Mouse (Mus musculus) lung, embryonic 16.5 days (tissue): Measurements from ENCODE around the gene Shc4. TPM values are rescaled to one million over a fixed set of nuclear protein-coding genes. Genes with fewer than 3 reads are reported as not detected.
A peak's percentile ranks its signal among the peaks of the same experiment; 100 is the strongest.

Experiments
- ATAC-seq: fragments of 200-750 bp; cut with Nextera tagmentation; 2 replicates; pipeline ENCODE4 v1.8.0; 2017; ENCODE audit warnings: low read depth, mild to moderate bottlenecking, moderate library complexity
- H3K27ac ChIP-seq: fragments of 300-500 bp; sonication (generic); 2 replicates; pipeline ENCODE4 v1.5.1; 2014; ENCODE audit warnings: mild to moderate bottlenecking, control low read depth, low read length
- H3K27me3 ChIP-seq: fragments of 300-500 bp; sonication (generic); 2 replicates; pipeline ENCODE4 v1.6.1; 2014; ENCODE audit warnings: low read depth, low read length, mixed read lengths; ENCODE audit not compliant: control insufficient read depth, insufficient read depth
- H3K36me3 ChIP-seq: fragments of 300-500 bp; sonication (generic); 2 replicates; pipeline ENCODE4 v1.6.1; 2014; ENCODE audit warnings: low read length; ENCODE audit not compliant: control insufficient read depth, insufficient read depth
- H3K4me1 ChIP-seq: fragments of 300-500 bp; sonication (generic); replicated peaks from 2 replicates; pipeline ENCODE4 v1.6.1; 2014; ENCODE audit warnings: low read length, mixed read lengths; ENCODE audit not compliant: control insufficient read depth, insufficient read depth
- H3K4me2 ChIP-seq: fragments of 300-500 bp; sonication (generic); 2 replicates; pipeline ENCODE4 v1.6.1; 2014; ENCODE audit warnings: low read depth, low read length, control low read depth
- H3K4me3 ChIP-seq: fragments of 300-500 bp; sonication (generic); 2 replicates; pipeline ENCODE4 v1.5.1; 2014; ENCODE audit warnings: mild to moderate bottlenecking, low read length, control low read depth
- H3K9ac ChIP-seq: fragments of 300-500 bp; sonication (generic); 2 replicates; pipeline ENCODE4 v1.6.1; 2014; ENCODE audit warnings: low read length, control low read depth
- H3K9me3 ChIP-seq: fragments of 300-500 bp; sonication (generic); 2 replicates; pipeline ENCODE4 v1.6.1; 2016; ENCODE audit warnings: low read length; ENCODE audit not compliant: control insufficient read depth
- WGBS: fragments of 180-500 bp; shearing (Covaris S2); extraction: QIAGEN DNeasy Blood & Tissue Kit; methylation state at CpG from one replicate; pipeline ENCODE4 v1.1.7; 2014; 5-methylcytosine and 5-hydroxymethylcytosine counted together
- polyA plus RNA-seq: library from polyadenylated mRNA; unstranded; fragments of >200 nt; fragmentation: Nextera tagmentation; extraction: Ambion mirVana; gene quantifications from 2 replicates; pipeline ENCODE4 v1.2.1, GENCODE M21; 2015

Gene Shc4
- polyA plus RNA-seq, 1 experiment from 2014 or later: 1.2 TPM

GRCm38 (mm10) chr2:125696219-125696618 lies 27.7 kb downstream of the Shc4 start:
- Histone ChIP-seq H3K27me3 (no peaks in the 10 kb centered on the region), H3K9me3 (no peaks in the 10 kb centered on the region), H3K27ac (peak overlapping the region; percentile 61), H3K4me2 (no peak overlapping the region), H3K4me3 (no peak overlapping the region), H3K9ac (no peak overlapping the region), H3K36me3 (no peaks in the 10 kb centered on the region), H3K4me1 (no peaks in the 10 kb centered on the region; the same call in 1 of the 2 replicates)
- peak; percentile 79; the same call in 1 of the 2 replicates for ATAC-seq
- WGBS: 53% methylated on average over 2 of the region's 2 CpGs

- no peak for ATAC-seq
- H3K4me2 ChIP-seq: no peak overlapping the region
- WGBS: 73% methylated on average over 2 of the region's 2 CpGs
Observed at GRCm38 (mm10) chr2:125694798-125695197, 29.1 kb downstream of the Shc4 start.

GRCm38 (mm10) chr2:125692010-125692409 lies 31.9 kb downstream of the Shc4 start:
- ATAC-seq: no peak
- H3K4me2 ChIP-seq: no peak overlapping the region
- no peaks in the 10 kb centered on the region; the same call in 1 of the 2 replicates for H3K4me1 ChIP-seq
- no peak overlapping the region for H3K9ac ChIP-seq
- no peaks in the 10 kb centered on the region for H3K9me3 ChIP-seq
- no peaks in the 10 kb centered on the region for H3K27me3 ChIP-seq
- WGBS: 40% methylated on average over 2 of the region's 2 CpGs
- no peak overlapping the region for H3K4me3 ChIP-seq
- H3K27ac ChIP-seq: no peak overlapping the region
- no peaks in the 10 kb centered on the region for H3K36me3 ChIP-seq

More at GRCm38 (mm10) chr2:125694798-125695197, 29.1 kb downstream of the Shc4 start:
- Histone ChIP-seq H3K4me1 (no peaks in the 10 kb centered on the region; the same call in 1 of the 2 replicates), H3K27ac (no peak overlapping the region), H3K4me3 (no peak overlapping the region), H3K9me3 (no peaks in the 10 kb centered on the region), H3K9ac (no peak overlapping the region), H3K36me3 (no peaks in the 10 kb centered on the region), H3K27me3 (no peaks in the 10 kb centered on the region)

- Histone ChIP-seq H3K4me2 (0 out of 2 replicates have a peak overlapping the region, but pooled peaks have one; percentile 7), H3K4me1 (peaks cover 10% of the 10 kb centered on the region; the same call in 1 of the 2 replicates), H3K9ac (no peak overlapping the region), H3K27ac (0 out of 2 replicates have a peak overlapping the region, but pooled peaks have one; percentile 25), H3K27me3 (no peaks in the 10 kb centered on the region), H3K9me3 (no peaks in the 10 kb centered on the region), H3K36me3 (no peaks in the 10 kb centered on the region), H3K4me3 (no peak overlapping the region)
- WGBS: 48% methylated on average over 9 of the region's 9 CpGs
- ATAC-seq: peak; percentile 21
Observed at GRCm38 (mm10) chr2:125685441-125686150, 38.4 kb downstream of the Shc4 start.

- H3K4me3 ChIP-seq: no peak overlapping the region
- 0 out of 2 replicates have a peak overlapping the region, but pooled peaks have one; percentile 25 for H3K27ac ChIP-seq
- no peaks in the 10 kb centered on the region for H3K36me3 ChIP-seq
- H3K4me2 ChIP-seq: no peak overlapping the region
- peaks cover 10% of the 10 kb centered on the region; the same call in 1 of the 2 replicates for H3K4me1 ChIP-seq
- WGBS: 44% methylated on average over 10 of the region's 10 CpGs
- H3K9me3 ChIP-seq: no peaks in the 10 kb centered on the region
- ATAC-seq: no peak
- 0 out of 2 replicates have a peak, but pooled peaks cover 3% of the 10 kb centered on the region for H3K27me3 ChIP-seq
- H3K9ac ChIP-seq: no peak overlapping the region
Observed at GRCm38 (mm10) chr2:125684559-125685440, 39.1 kb downstream of the Shc4 start.

GRCm38 (mm10) chr2:125683895-125684294 lies 40.1 kb downstream of the Shc4 start:
- H3K27ac ChIP-seq: no peak overlapping the region

GRCm38 (mm10) chr2:125681811-125682210 lies 42.1 kb downstream of the Shc4 start:
- Histone ChIP-seq H3K27ac (no peak overlapping the region), H3K4me1 (peaks cover 10% of the 10 kb centered on the region; the same call in 1 of the 2 replicates), H3K9ac (no peak overlapping the region), H3K4me2 (no peak overlapping the region), H3K27me3 (0 out of 2 replicates have a peak, but pooled peaks cover 3% of the 10 kb centered on the region), H3K4me3 (no peak overlapping the region), H3K9me3 (no peaks in the 10 kb centered on the region), H3K36me3 (no peaks in the 10 kb centered on the region)
- WGBS: 42% methylated on average over 9 of the region's 9 CpGs
- peak; percentile 66 for ATAC-seq

More at GRCm38 (mm10) chr2:125683895-125684294, 40.1 kb downstream of the Shc4 start:
- Histone ChIP-seq H3K9ac (no peak overlapping the region), H3K27me3 (0 out of 2 replicates have a peak, but pooled peaks cover 3% of the 10 kb centered on the region), H3K4me3 (no peak overlapping the region), H3K9me3 (no peaks in the 10 kb centered on the region), H3K4me1 (peaks cover 10% of the 10 kb centered on the region; the same call in 1 of the 2 replicates), H3K4me2 (no peak overlapping the region), H3K36me3 (no peaks in the 10 kb centered on the region)
- 67% methylated on average over 7 of the region's 7 CpGs for WGBS
- ATAC-seq: no peak

- no peaks in the 10 kb centered on the region; the same call in 1 of the 2 replicates for H3K36me3 ChIP-seq
- peak within 1 kb of the TSS; percentile 85 for H3K27ac ChIP-seq
- H3K4me1 ChIP-seq: peaks cover 7% of the 10 kb centered on the region; the same call in 1 of the 2 replicates
- peak within 1 kb of the TSS; percentile 97 for H3K9ac ChIP-seq
- H3K4me3 ChIP-seq: peak within 1 kb of the TSS; percentile 91
- WGBS: 0% methylated on average over 61 of the region's 79 CpGs
- H3K9me3 ChIP-seq: no peaks in the 10 kb centered on the region
- H3K4me2 ChIP-seq: peak within 1 kb of the TSS; percentile 71
- ATAC-seq: peak; percentile 93
- no peaks in the 10 kb centered on the region; the same call in 1 of the 2 replicates for H3K27me3 ChIP-seq
Observed at GRCm38 (mm10) chr2:125672957-125673631, 50.9 kb downstream of the Shc4 start, which contains the start of gene Eid1. Gene Eid1 (plus strand): TSS chr2:125673095.
